Mouse (Mus musculus) lung, embryonic 14.5 days (tissue): Measurements from ENCODE around the gene Grip1. TPM values are rescaled to one million over a fixed set of nuclear protein-coding genes. Genes with fewer than 3 reads are reported as not detected.

Experiments used
- ATAC-seq: fragments of 200-750 bp; cut with Nextera tagmentation; 2 replicates; pipeline ENCODE4 v1.8.0; 2017; ENCODE audit warnings: mild to moderate bottlenecking, moderate TSS enrichment, moderate library complexity; ENCODE audit not compliant: insufficient read depth
- DNase-seq: peaks from one replicate; pipeline ENCODE4 v3.0.0-alpha.2; 2015
- H3K27ac ChIP-seq: fragments of 300-500 bp; sonication (generic); 2 replicates; pipeline ENCODE4 v1.5.1; 2014; ENCODE audit warnings: low read depth, mild to moderate bottlenecking, moderate library complexity
- H3K27me3 ChIP-seq: fragments of 300-500 bp; sonication (generic); 2 replicates; pipeline ENCODE4 v1.6.1; 2014; ENCODE audit warnings: low read length, control low read depth; ENCODE audit not compliant: insufficient read depth
- H3K36me3 ChIP-seq: fragments of 300-500 bp; sonication (generic); 2 replicates; pipeline ENCODE4 v1.6.1; 2014; ENCODE audit warnings: control low read depth; ENCODE audit not compliant: insufficient read depth
- H3K4me1 ChIP-seq: fragments of 300-500 bp; sonication (generic); 2 replicates; pipeline ENCODE4 v1.6.1; 2014; ENCODE audit warnings: antibody characterized with exemption, control low read depth; ENCODE audit not compliant: insufficient read depth
- H3K4me2 ChIP-seq: fragments of 300-500 bp; sonication (generic); 2 replicates; pipeline ENCODE4 v1.6.1; 2014; ENCODE audit warnings: mild to moderate bottlenecking
- H3K4me3 ChIP-seq: fragments of 300-500 bp; sonication (generic); 2 replicates; pipeline ENCODE4 v1.5.1; 2014; ENCODE audit warnings: low read depth, low read length
- H3K9ac ChIP-seq: fragments of 300-500 bp; sonication (generic); 2 replicates; pipeline ENCODE4 v1.6.1; 2014
- H3K9me3 ChIP-seq: fragments of 300-500 bp; sonication (generic); 2 replicates; pipeline ENCODE4 v1.6.1; 2016; ENCODE audit warnings: low read depth, low read length, control low read depth
- CTCF ChIP-seq: IDR thresholded peaks from 2 replicates; pipeline ENCODE4 v1.5.1; 2016; ENCODE audit warnings: antibody characterized with exemption, low read depth
- WGBS: fragments of 180-500 bp; shearing (Covaris S2); extraction: QIAGEN DNeasy Blood & Tissue Kit; methylation state at CpG from one replicate; pipeline ENCODE4 v1.1.7; 2014; 5-methylcytosine and 5-hydroxymethylcytosine counted together
- polyA plus RNA-seq: library from polyadenylated mRNA; unstranded; fragments of >200 nt; fragmentation: Nextera tagmentation; extraction: Ambion mirVana; gene quantifications from 2 replicates; pipeline ENCODE4 v1.2.1, GENCODE M21; 2014

Grip1 gene
- polyA plus RNA-seq, 1 experiment from 2014 or later: 2.6 TPM

- no peaks in the 10 kb centered on the region for H3K36me3 ChIP-seq
- peak overlapping the region; percentile 14; the same call in 1 of the 2 replicates for H3K4me3 ChIP-seq
- H3K27ac ChIP-seq: no peak overlapping the region
- peak overlapping the region; percentile 52 for H3K4me2 ChIP-seq
- no peaks in the 10 kb centered on the region for H3K9me3 ChIP-seq
- WGBS: 3% methylated on average over 16 of the region's 16 CpGs
- peak; percentile 54; the same call in 1 of the 2 replicates for ATAC-seq
- H3K9ac ChIP-seq: no peak overlapping the region
- H3K4me1 ChIP-seq: peaks cover 4% of the 10 kb centered on the region
- no peak for TF ChIP-seq CTCF
- DNase-seq: peak; percentile 23
- H3K27me3 ChIP-seq: peaks cover 24% of the 10 kb centered on the region
Observed at GRCm38 (mm10) chr10:119691358-119692083, 237.9 kb downstream of the Grip1 start.

- Histone ChIP-seq H3K27ac (no peak overlapping the region), H3K4me1 (peaks cover 4% of the 10 kb centered on the region), H3K4me3 (peak overlapping the region; percentile 16), H3K9me3 (no peaks in the 10 kb centered on the region), H3K36me3 (no peaks in the 10 kb centered on the region), H3K4me2 (peak overlapping the region; percentile 52), H3K9ac (no peak overlapping the region), H3K27me3 (peaks cover 24% of the 10 kb centered on the region)
- DNase-seq (peak; percentile 25), ATAC-seq (no peak)
- TF ChIP-seq CTCF: no peak
- WGBS: 4% methylated on average over 26 of the region's 26 CpGs
Observed at GRCm38 (mm10) chr10:119692284-119692890, 238.8 kb downstream of the Grip1 start.

DNA sequence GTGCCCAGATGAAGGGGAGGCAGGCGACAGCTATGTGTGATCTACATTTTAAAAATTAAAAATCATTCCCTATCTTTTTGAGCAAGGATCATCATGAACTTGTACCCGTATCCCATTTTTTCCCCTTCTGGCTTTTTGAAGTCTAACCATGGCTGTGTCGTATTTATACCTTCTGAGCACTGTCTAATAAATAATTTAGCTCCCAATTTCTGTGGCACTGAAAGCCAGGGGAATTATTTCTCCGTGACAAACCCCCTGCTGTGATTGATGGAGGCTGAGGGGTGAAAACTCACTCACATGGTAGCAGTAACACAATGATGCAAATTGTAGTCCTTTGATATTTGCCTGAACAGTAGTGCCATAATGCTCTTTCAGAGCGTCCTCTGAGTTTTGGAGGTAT lies 239.8 kb downstream of the Grip1 start:
- peaks cover 24% of the 10 kb centered on the region for H3K27me3 ChIP-seq
- DNase-seq: no peak
- 55% methylated on average over 5 of the region's 5 CpGs for WGBS
- no peak overlapping the region for H3K4me2 ChIP-seq
- H3K4me3 ChIP-seq: no peak overlapping the region
- no peak for ATAC-seq
- TF ChIP-seq CTCF: no peak
- no peaks in the 10 kb centered on the region for H3K9me3 ChIP-seq
- H3K4me1 ChIP-seq: peaks cover 4% of the 10 kb centered on the region
- no peak overlapping the region for H3K27ac ChIP-seq
- H3K36me3 ChIP-seq: no peaks in the 10 kb centered on the region
- H3K9ac ChIP-seq: no peak overlapping the region

DNA sequence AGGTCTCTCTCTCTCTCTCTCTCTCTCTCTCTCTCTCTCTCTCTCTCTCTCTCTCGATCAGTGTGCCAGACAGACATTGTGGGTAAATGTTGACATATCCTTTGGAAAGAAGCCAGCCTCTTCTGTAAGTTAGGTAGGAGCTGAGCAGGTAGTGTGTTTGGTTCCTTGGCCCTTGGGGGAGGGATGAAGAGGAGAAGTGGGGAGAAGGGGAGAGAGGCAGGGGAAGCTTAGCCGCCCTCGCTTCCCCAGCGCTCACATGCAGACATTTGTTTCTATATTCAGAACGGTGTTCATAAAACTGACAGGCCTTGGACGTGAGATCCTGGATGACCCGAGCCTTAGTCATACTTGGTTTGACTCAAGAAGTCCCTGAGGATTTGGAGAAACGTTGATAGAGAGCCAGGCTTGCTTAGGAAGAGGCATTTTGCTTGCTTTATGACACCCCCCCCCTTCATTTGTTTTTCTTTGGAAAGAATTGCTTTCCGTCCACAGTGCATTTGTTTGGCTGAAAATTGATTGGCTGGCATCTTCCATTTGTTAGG lies 243.7 kb downstream of the Grip1 start:
- Histone ChIP-seq H3K9ac (no peak overlapping the region), H3K4me3 (no peak overlapping the region), H3K27me3 (peaks cover 13% of the 10 kb centered on the region), H3K27ac (no peak overlapping the region), H3K9me3 (no peaks in the 10 kb centered on the region), H3K36me3 (no peaks in the 10 kb centered on the region), H3K4me2 (no peak overlapping the region), H3K4me1 (no peaks in the 10 kb centered on the region; the same call in 1 of the 2 replicates)
- peak; percentile 14 for DNase-seq
- ATAC-seq: no peak
- WGBS: 49% methylated on average over 9 of the region's 9 CpGs
- TF ChIP-seq CTCF: no peak

DNA sequence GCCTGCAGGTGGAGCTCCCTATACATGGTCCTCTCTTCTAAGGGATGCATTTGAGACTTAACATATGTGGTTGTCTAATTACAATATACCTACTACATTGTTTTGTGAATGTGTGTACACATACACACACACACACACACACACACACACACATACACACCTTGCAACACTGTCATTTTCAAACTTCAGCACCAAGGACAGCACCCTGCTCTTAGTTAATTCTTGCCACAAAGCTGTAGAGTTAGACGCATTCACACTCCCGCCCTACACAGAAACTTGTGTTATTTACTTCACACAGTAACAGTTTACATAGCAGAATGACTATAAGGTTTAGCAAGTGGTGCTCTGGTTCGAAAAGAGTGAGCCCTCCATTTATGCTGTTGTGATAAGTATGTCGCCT lies 251.7 kb downstream of the Grip1 start:
- no peak overlapping the region for H3K27ac ChIP-seq
- DNase-seq (peak; percentile 86), ATAC-seq (no peak)
- no peak overlapping the region for H3K4me2 ChIP-seq
- WGBS: 39% methylated on average over 4 of the region's 4 CpGs
- H3K4me1 ChIP-seq: no peaks in the 10 kb centered on the region
- no peaks in the 10 kb centered on the region for H3K27me3 ChIP-seq
- TF ChIP-seq CTCF: no peak
- no peaks in the 10 kb centered on the region for H3K36me3 ChIP-seq
- H3K9ac ChIP-seq: no peak overlapping the region
- H3K9me3 ChIP-seq: no peaks in the 10 kb centered on the region
- no peak overlapping the region for H3K4me3 ChIP-seq

GRCm38 (mm10) chr10:119706281-119706680 lies 252.7 kb downstream of the Grip1 start:
- H3K4me2 ChIP-seq: no peak overlapping the region
- H3K36me3 ChIP-seq: no peaks in the 10 kb centered on the region
- no peak overlapping the region for H3K27ac ChIP-seq
- no peaks in the 10 kb centered on the region for H3K4me1 ChIP-seq
- no peaks in the 10 kb centered on the region for H3K9me3 ChIP-seq
- no peak for TF ChIP-seq CTCF
- no peak overlapping the region for H3K9ac ChIP-seq
- H3K4me3 ChIP-seq: no peak overlapping the region
- no peaks in the 10 kb centered on the region for H3K27me3 ChIP-seq
- DNase-seq (no peak), ATAC-seq (no peak)
- WGBS: 82% methylated on average over 4 of the region's 4 CpGs

GRCm38 (mm10) chr10:119706983-119707382 lies 253.4 kb downstream of the Grip1 start:
- Histone ChIP-seq H3K4me2 (no peak overlapping the region), H3K36me3 (no peaks in the 10 kb centered on the region), H3K4me3 (no peak overlapping the region), H3K9me3 (no peaks in the 10 kb centered on the region), H3K27me3 (no peaks in the 10 kb centered on the region), H3K27ac (no peak overlapping the region), H3K9ac (no peak overlapping the region), H3K4me1 (no peaks in the 10 kb centered on the region)
- WGBS: 87% methylated on average over 10 of the region's 10 CpGs
- no peak for DNase-seq
- ATAC-seq: no peak
- no peak for TF ChIP-seq CTCF
